Mouse (Mus musculus) forebrain, embryonic 12.5 days (tissue): Measurements from ENCODE around the gene Rasa4. TPM values are rescaled to one million over a fixed set of nuclear protein-coding genes. Genes with fewer than 3 reads are reported as not detected.
A peak's percentile ranks its signal among the peaks of the same experiment; 100 is the strongest.
"Not testable (repeated sequence)": the region's sequence is repeated elsewhere in the genome, so short reads cannot be mapped to it uniquely, and the experiment has no call there.

ENCODE experiments used
- ATAC-seq: fragments of 200-750 bp; cut with Nextera tagmentation; 2 replicates; pipeline ENCODE4 v1.8.0; 2017; ENCODE audit warnings: moderate TSS enrichment; ENCODE audit not compliant: low FRiP score
- H3K27ac ChIP-seq: fragments of 300-500 bp; sonication (generic); 2 replicates; pipeline ENCODE4 v1.5.1; 2016; ENCODE audit warnings: mild to moderate bottlenecking
- H3K27me3 ChIP-seq: fragments of 300-500 bp; sonication (generic); 2 replicates; pipeline ENCODE4 v1.6.1; 2016; ENCODE audit warnings: mild to moderate bottlenecking
- H3K36me3 ChIP-seq: fragments of 300-500 bp; sonication (generic); replicated peaks from 2 replicates; pipeline ENCODE4 v1.6.1; 2016; ENCODE audit warnings: mild to moderate bottlenecking
- H3K4me1 ChIP-seq: fragments of 300-500 bp; sonication (generic); 2 replicates; pipeline ENCODE4 v1.6.1; 2016
- H3K4me2 ChIP-seq: fragments of 300-500 bp; sonication (generic); 2 replicates; pipeline ENCODE4 v1.6.1; 2016; ENCODE audit warnings: mild to moderate bottlenecking, moderate library complexity
- H3K4me3 ChIP-seq: fragments of 300-500 bp; sonication (generic); replicated peaks from 2 replicates; pipeline ENCODE4 v1.5.1; 2016; ENCODE audit warnings: mild to moderate bottlenecking
- H3K9ac ChIP-seq: fragments of 300-500 bp; sonication (generic); 2 replicates; pipeline ENCODE4 v1.6.1; 2016; ENCODE audit warnings: mild to moderate bottlenecking
- H3K9me3 ChIP-seq: fragments of 300-500 bp; sonication (generic); 2 replicates; pipeline ENCODE4 v1.6.1; 2016
- WGBS: fragments of 180-500 bp; shearing (Covaris S2); methylation state at CpG from one replicate; pipeline ENCODE4 v1.1.7; 2016; 5-methylcytosine and 5-hydroxymethylcytosine counted together
- polyA plus RNA-seq: library from polyadenylated mRNA; unstranded; fragments of >200 nt; fragmentation: Nextera tagmentation; extraction: Ambion mirVana; gene quantifications from 2 replicates; pipeline ENCODE4 v1.2.1, GENCODE M21; 2016

Rasa4 gene
- polyA plus RNA-seq, 1 experiment from 2014 or later, result 6.2 TPM

DNA sequence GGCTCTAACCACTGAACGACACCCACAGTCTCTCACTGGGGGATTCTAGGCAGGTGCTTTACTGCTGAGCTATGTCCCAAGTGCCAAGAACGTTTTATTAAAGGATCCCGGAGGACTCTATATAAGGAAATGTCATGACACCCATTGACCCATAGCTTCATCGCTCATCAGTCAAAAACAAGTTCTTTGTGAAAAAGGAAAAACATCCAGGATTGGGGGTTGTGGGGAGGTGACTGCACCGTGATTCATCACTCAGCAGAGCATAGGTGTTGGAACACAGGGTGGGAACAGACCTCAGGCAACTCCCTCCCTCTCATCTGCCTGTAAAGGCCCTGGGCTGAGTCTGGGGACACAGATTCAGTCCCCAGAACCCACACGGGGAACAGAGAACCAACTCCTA lies 33.8 kb upstream of the Rasa4 start:
- Histone ChIP-seq H3K9me3 (no peaks in the 10 kb centered on the region), H3K4me2 (no peak overlapping the region), H3K36me3 (no peaks in the 10 kb centered on the region), H3K27me3 (no peaks in the 10 kb centered on the region), H3K4me1 (peaks cover 16% of the 10 kb centered on the region), H3K27ac (no peak overlapping the region), H3K9ac (no peak overlapping the region), H3K4me3 (no peak overlapping the region)
- no peak for ATAC-seq
- 80% methylated on average over 6 of the region's 6 CpGs for WGBS

DNA sequence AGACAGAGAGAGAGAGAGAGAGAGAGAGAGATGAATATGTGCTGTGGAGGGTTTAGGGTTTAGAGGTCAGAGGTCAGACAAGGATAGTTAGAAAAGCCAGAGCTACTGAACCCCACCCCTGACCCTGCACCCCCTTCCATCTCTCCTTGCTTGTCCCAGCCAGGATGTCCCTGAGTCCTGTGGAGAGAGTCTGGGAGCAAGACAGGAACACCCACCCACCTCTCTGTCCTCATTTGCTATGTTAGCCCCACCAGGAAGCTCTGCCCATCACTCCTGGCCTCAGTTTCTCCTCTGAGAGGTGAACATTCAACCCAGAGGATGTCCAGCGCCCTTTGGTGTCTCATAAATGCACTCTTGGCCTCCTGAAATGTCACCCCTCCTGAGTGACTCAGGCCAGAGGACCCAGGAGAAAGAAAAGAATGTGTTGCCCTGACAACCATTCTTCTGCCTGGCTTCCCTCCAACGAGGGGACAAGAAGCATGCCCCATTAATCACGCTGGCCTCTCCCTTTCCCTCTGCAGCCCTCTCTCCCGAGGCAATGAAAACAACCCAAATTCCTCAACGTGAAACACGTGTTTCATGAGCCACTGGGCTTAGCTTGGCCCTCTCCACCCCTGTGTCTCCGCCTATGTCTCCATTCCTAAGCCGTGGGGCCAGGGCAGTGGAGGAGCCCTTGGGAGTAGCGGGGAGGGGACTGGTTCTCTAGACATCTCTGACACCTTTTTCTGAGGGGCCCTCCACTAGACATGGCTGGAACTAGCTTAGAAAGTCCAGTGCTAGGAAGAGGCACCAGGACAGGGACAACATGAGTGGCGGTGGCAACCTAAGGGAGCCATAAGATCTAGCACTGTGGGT lies 32.3 kb upstream of the Rasa4 start:
- no peaks in the 10 kb centered on the region for H3K36me3 ChIP-seq
- H3K9ac ChIP-seq, result no peak overlapping the region
- H3K4me2 ChIP-seq, result no peak overlapping the region
- peak overlapping the region; percentile 73 for H3K27ac ChIP-seq
- ATAC-seq, result peak; percentile 61; the same call in 1 of the 2 replicates
- no peak overlapping the region for H3K4me3 ChIP-seq
- no peaks in the 10 kb centered on the region for H3K9me3 ChIP-seq
- WGBS, result 4% methylated on average over 10 of the region's 10 CpGs
- H3K4me1 ChIP-seq, result peaks cover 13% of the 10 kb centered on the region
- H3K27me3 ChIP-seq, result no peaks in the 10 kb centered on the region

DNA sequence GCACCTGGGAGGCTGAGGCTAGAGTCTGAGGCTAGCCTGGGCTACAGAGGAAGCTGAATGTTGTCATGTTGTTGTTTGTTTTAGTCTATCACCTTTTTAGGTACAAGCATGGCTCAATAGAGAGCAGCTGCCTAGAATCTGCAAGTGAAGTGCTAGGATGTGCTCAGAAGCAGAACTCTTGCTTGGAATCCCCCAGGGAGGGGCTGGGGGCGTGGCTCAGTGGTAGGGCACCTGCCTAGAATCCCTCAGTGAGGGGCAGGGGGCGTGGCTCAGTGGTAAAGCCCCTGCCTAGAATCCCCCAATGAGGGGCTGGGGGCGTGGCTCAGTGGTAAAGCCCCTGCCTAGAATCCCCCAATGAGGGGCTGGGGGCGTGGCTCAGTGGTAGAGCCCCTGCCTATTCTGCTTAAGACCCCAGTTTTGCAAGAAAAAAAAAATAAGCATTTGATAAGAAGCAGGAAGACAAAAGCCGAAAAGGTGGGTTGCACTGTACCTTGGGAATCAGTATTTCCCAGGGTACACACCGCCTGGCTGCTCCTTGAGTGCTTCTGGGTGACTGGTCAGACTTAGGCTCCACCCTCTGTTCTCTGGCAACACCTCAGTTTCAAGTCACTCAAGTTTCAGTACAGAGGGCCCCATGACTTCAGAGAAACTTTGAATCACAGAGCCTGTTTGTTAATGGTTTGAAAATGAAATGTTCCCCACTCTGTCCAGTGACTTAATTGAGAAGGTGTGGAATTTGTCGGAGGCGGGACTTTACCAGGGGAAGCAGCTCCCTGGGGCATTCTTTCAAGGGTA lies 30.7 kb upstream of the Rasa4 start:
- Histone ChIP-seq H3K36me3 (no peaks in the 10 kb centered on the region), H3K4me2 (no peak overlapping the region), H3K4me1 (peaks cover 13% of the 10 kb centered on the region), H3K9ac (no peak overlapping the region), H3K4me3 (no peak overlapping the region), H3K9me3 (no peaks in the 10 kb centered on the region), H3K27ac (no peak overlapping the region), H3K27me3 (no peaks in the 10 kb centered on the region)
- ATAC-seq, result no peak
- WGBS, result 88% methylated on average over 8 of the region's 8 CpGs

DNA sequence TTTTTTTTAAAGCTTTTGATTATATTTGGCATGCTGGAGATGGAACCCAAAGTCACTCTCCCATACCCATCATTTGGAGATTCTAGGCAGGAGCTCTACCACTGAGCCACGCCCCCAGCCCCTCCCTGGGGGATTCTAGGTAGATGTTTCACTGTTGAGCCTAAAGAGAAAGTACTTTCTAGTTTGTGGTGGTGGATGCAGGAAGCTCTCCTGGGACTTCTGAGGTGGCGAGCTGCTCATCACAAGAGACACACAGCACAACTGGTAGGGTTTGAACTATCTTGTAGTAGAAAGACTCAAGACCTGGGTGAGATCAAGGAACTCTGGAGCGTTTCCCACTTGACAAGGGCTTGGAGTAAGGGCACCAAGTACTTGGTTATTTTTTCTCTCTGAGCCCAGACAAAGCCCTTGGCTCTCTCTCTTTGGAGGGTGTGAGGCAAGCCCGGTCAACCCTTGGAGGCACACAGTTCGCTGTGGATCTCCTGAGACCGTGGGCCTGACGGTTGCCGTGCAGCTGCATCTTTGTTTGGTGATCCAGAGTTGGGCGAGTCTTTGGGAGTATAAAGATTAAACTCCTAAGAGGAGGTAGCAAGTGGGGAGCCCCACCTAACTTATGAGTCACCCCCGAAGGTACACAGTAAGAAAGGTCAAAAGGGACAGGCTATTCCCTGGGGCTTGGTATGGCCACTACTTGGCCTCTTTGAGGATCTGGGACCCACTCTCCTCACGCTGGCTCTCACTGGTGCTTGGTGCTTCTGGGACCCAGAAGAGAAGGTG lies 29.2 kb upstream of the Rasa4 start, which contains the start of gene Upk3bl:
Gene Upk3bl, plus strand, starts transcription at position 192 of the 777 bp plus-strand sequence.
- Histone ChIP-seq H3K36me3 (no peaks in the 10 kb centered on the region), H3K4me2 (no peak within 1 kb of the TSS), H3K4me1 (peaks cover 13% of the 10 kb centered on the region), H3K27me3 (no peaks in the 10 kb centered on the region), H3K9ac (no peak within 1 kb of the TSS), H3K27ac (no peak within 1 kb of the TSS), H3K4me3 (no peak within 1 kb of the TSS), H3K9me3 (no peaks in the 10 kb centered on the region)
- 95% methylated on average over 11 of the region's 11 CpGs for WGBS
- no peak for ATAC-seq

DNA sequence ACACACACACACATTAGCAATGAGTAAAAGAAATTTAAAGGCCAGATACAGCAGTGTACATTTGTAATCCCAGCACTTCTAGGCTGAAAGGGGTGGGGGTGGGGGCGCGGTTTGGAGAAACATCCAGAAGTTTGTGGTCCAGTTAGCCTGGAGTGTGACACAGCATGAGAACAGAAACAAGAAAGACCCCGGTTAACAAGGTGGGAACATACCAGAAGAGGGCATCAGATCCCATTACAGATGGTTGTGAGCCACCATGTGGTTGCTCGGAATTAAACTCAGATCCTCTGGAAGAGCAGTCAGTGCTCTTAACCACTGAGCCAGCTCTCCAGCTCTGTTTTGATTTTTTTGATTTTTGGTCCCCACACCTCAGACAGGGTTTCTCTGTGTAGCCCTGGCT lies 27.7 kb upstream of the Rasa4 start:
- ATAC-seq, result no peak
- no peaks in the 10 kb centered on the region for H3K36me3 ChIP-seq
- peaks cover 10% of the 10 kb centered on the region for H3K27me3 ChIP-seq
- 46% methylated on average over 4 of the region's 4 CpGs for WGBS
- H3K9me3 ChIP-seq, result no peaks in the 10 kb centered on the region
- H3K27ac ChIP-seq, result no peak overlapping the region
- no peak overlapping the region for H3K9ac ChIP-seq
- no peak overlapping the region for H3K4me2 ChIP-seq
- H3K4me3 ChIP-seq, result no peak overlapping the region
- peaks cover 12% of the 10 kb centered on the region for H3K4me1 ChIP-seq

DNA sequence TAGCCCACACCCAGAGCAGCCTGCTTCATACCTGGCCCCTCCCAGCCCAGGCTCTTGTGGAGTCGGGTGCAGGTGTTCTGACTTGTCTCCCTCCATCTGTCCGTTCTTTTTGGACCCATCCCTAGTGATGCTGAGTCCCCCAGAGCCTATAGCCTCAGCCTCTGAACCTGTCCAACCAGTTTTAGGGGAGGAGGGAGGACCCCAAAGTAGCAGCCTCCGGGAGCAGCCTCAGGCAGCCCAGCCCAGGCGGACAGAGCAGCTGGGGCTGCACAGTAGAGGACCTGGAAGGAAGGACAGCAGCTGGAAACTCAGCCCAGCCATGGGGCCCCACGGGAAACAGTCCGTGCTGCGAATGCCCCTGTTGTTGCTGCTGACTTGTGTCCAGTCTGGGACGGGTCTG lies 26.6 kb upstream of the Rasa4 start:
- Histone ChIP-seq H3K9me3 (no peaks in the 10 kb centered on the region), H3K4me1 (peaks cover 2% of the 10 kb centered on the region; the same call in 1 of the 2 replicates), H3K27ac (no peak overlapping the region), H3K9ac (no peak overlapping the region), H3K4me3 (no peak overlapping the region), H3K36me3 (no peaks in the 10 kb centered on the region), H3K27me3 (peaks cover 10% of the 10 kb centered on the region), H3K4me2 (no peak overlapping the region)
- ATAC-seq, result no peak
- WGBS, result 34% methylated on average over 8 of the region's 8 CpGs

DNA sequence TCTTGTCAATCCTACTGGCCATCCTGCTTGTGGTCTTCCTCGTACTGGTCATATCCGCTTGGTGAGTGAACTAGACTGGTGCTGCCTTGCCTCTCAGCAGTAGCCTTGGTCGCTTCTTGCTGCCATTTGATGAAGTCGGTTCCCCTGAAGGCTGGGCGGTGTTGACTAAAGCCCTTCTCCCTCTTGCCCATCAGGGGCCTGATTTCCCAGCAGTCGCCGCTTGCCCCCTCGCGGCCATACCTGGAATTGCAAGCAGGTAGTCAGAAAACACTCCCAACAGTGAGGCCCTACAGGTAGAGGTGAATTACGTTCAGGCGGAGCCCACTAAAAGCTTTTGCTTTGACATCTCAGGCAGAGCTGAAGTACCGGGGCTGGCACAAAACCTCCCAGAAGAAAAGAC lies 22.1 kb upstream of the Rasa4 start:
- no peaks in the 10 kb centered on the region for H3K9me3 ChIP-seq
- H3K4me2 ChIP-seq, result no peak overlapping the region
- 12% methylated on average over 12 of the region's 12 CpGs for WGBS
- no peak overlapping the region for H3K4me3 ChIP-seq
- no peaks in the 10 kb centered on the region for H3K36me3 ChIP-seq
- H3K27ac ChIP-seq, result no peak overlapping the region
- H3K9ac ChIP-seq, result no peak overlapping the region
- ATAC-seq, result no peak
- peaks cover 10% of the 10 kb centered on the region for H3K27me3 ChIP-seq
- H3K4me1 ChIP-seq, result no peaks in the 10 kb centered on the region

DNA sequence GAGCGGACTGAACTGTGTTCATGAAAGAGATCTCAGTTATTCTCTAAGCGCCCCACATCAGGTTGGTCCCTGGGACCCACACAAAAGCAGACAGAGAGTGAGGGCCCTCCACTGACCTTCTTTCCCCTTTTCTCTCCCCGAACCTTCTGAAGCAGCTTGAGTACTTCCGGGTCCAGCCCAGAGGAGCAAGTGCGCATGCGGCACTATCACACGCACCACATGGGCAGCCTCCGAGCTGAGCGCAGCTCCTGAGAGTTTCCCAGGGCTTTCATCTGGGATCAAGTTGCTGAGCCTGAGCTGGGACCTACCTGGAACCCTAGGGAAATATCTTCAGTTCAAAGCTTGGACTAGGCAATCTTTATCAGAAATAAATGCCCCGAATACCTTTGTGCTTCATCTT lies 19.8 kb upstream of the Rasa4 start:
- ATAC-seq, result no peak
- H3K9ac ChIP-seq, result no peak overlapping the region
- no peak overlapping the region for H3K4me3 ChIP-seq
- H3K27me3 ChIP-seq, result peaks cover 10% of the 10 kb centered on the region
- H3K27ac ChIP-seq, result no peak overlapping the region
- H3K4me2 ChIP-seq, result no peak overlapping the region
- H3K4me1 ChIP-seq, result no peaks in the 10 kb centered on the region
- 87% methylated on average over 10 of the region's 10 CpGs for WGBS
- H3K9me3 ChIP-seq, result no peaks in the 10 kb centered on the region
- no peaks in the 10 kb centered on the region for H3K36me3 ChIP-seq

DNA sequence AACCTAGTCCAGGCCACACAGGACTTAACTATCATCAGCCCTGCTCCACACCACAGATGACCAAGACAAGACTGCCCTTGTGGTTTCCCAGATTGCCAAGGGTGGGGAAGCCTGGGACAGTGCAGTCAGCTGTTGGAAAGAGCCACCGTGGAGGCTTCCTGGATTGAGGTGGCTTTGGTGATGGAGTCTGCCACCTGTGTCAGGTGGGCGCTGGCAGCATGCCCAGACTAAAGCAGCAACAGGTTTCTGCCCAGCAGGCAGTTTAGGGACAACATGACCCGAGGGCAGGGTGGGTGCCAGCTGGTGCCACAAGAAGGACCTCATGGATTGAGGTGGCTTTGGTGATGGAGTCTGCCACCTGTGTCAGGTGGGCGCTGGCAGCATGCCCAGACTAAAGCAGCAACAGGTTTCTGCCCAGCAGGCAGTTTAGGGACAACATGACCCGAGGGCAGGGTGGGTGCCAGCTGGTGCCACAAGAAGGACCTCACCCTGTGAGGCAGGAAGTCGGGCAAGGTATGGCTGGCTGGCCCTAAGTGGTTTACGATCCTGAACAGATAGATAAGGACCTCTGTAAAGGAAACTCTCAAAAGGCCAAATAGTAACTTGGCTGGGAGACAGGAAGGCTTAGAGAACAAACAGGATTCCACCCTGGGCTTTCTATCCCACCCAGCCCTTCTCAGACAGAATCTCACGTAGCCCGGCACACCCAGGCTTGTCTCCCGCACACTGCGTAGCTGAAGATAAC lies 17.1 kb upstream of the Rasa4 start:
- 88% methylated on average over 11 of the region's 11 CpGs for WGBS
- not testable (repeated sequence) for H3K4me2 ChIP-seq, H3K36me3 ChIP-seq, H3K4me3 ChIP-seq, H3K9ac ChIP-seq, H3K27ac ChIP-seq, ATAC-seq, H3K4me1 ChIP-seq, H3K9me3 ChIP-seq, H3K27me3 ChIP-seq

DNA sequence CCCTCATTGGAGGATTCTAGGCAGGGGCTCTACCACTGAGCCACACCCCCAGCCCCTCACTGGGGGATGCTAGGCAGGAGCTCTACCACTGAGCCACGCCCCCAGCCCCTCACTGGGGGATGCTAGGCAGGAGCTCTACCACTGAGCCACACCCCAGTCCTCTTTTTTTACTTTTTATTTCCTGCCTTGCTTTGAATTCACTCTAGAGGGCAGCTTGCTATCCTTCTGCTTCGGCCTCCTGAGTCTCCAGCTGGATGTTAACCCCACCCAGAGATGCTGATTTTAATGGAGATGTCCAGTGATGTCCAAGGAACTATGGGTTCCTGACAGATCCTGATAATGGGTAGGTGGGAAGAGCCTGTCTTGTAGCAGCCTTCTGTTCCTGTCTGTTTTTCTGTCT lies 14.3 kb upstream of the Rasa4 start:
- no peak for ATAC-seq
- Histone ChIP-seq H3K9ac (no peak overlapping the region), H3K36me3 (no peaks in the 10 kb centered on the region), H3K4me3 (no peak overlapping the region), H3K27me3 (peaks cover 5% of the 10 kb centered on the region; the same call in 1 of the 2 replicates), H3K4me1 (no peaks in the 10 kb centered on the region), H3K4me2 (no peak overlapping the region), H3K9me3 (no peaks in the 10 kb centered on the region), H3K27ac (no peak overlapping the region)
- 70% methylated on average over 2 of the region's 2 CpGs for WGBS

DNA sequence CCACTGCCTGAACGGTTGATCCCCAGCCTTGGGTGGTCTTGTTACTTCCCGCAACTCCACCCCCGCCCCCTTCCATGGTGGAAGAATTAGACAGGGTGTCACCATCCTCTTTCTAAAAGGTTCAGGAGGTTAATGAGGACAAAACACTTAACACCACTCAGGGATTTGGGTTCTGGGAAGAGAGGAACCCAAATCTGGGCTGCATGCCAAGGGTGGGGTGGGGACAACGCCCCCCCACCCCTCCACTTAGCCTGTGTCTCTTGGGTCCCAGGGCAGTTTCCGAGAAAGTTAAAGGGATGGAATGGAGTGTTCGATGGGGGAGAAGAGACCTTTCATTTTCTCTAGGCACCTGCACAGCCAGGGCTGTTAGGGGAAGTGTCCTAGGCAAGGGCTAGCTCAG lies 10.7 kb upstream of the Rasa4 start:
- no peak for ATAC-seq
- no peaks in the 10 kb centered on the region for H3K9me3 ChIP-seq
- no peak overlapping the region for H3K4me2 ChIP-seq
- H3K9ac ChIP-seq, result no peak overlapping the region
- no peaks in the 10 kb centered on the region for H3K36me3 ChIP-seq
- H3K4me3 ChIP-seq, result no peak overlapping the region
- H3K4me1 ChIP-seq, result peaks cover 3% of the 10 kb centered on the region; the same call in 1 of the 2 replicates
- WGBS, result 66% methylated on average over 6 of the region's 6 CpGs
- H3K27ac ChIP-seq, result no peak overlapping the region
- H3K27me3 ChIP-seq, result peaks cover 5% of the 10 kb centered on the region; the same call in 1 of the 2 replicates
